Mouse (Mus musculus) ES-Bruce4 (cell line): Measurements from ENCODE around the gene Gm43191.
"Not testable (repeated sequence)": the region's sequence is repeated elsewhere in the genome, so short reads cannot be mapped to it uniquely, and the experiment has no call there.

ENCODE experiments used
- CTCF ChIP-seq: IDR thresholded peaks from one replicate; pipeline ENCODE4 v1.8.1; 2011; ENCODE audit warnings: low read depth, low read length
- POLR2A ChIP-seq: IDR thresholded peaks from one replicate; pipeline ENCODE4 v1.8.1; 2011; ENCODE audit warnings: low read length; ENCODE audit not compliant: insufficient read depth

DNA sequence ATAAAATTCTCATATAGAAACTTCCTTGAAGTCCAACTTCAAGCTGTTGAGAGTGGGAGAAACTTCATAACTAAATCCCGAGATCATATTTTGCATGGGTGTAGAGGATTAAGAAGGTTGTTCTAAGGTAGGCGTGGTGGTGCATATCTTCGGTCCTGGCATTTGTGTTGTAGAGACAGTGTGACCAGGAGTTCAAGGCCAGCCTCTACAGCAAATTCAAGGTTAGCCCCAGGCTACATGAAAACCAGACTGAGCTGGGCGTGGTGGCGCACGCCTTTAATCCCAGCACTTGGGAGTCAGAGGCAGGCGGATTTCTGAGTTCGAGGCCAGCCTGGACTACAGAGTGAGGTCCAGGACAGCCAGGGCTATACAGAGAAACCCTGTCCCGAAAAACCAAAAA, 16.8 kb downstream of the Gm43191 start:
- TF ChIP-seq CTCF, POLR2A: not testable (repeated sequence)
